Mouse (Mus musculus) brain, embryonic 18.5 days (tissue): ENCODE measurements around the gene Olfr1499.
"Not testable (repeated sequence)": the region's sequence is repeated elsewhere in the genome, so short reads cannot be mapped to it uniquely, and the experiment has no call there.

Source experiments
- DNase-seq: peaks from one replicate; pipeline ENCODE4 v3.0.0-alpha.2; 2012; ENCODE audit warnings: low read depth, low spot score

Gene Olfr1499

DNA sequence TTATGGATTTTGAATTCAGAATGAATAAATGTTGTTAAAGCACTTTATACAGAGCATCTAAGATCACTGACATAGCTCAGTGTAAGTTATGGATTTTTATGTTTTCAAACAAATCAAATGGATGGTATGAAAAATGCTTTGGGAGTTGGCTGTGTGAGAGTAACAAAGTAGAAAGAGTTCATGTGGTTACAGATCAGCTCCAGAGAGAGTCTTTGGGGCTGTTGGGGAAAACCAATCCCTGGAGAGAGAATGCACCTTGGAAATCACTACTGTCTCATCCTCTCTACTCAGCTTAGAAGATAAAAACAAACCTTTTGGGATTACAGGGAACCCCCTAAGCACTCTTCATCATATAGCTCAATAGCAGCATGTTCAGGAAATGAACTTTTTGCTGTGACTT, at the start of gene Olfr1499:
Gene Olfr1499 (minus strand): TSS at position 101 of the 400 bp plus-strand sequence.
- no peak for DNase-seq

DNA sequence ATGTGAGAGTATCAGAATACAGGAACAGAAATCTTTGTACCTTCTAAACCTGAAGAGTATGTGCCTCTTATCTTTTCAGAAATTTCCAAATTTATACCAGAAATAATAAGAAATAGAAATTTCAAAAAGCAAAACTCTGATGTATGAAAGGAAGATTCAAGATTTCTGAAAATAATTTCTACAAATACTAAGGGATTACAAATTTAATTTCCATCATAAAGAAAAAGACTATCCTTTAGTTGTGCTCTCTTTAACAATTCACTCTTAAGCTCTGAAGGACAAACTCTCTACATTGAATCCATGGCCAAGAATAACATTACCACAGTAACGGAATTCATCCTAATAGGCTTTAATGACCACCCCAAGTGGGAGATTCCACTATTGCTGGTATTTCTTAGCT, 42.2 kb upstream of the Olfr1499 start, which contains the start of gene Olfr1502:
Gene Olfr1502 (plus strand): TSS at position 301 of the 400 bp plus-strand sequence.
- DNase-seq: no peak

DNA sequence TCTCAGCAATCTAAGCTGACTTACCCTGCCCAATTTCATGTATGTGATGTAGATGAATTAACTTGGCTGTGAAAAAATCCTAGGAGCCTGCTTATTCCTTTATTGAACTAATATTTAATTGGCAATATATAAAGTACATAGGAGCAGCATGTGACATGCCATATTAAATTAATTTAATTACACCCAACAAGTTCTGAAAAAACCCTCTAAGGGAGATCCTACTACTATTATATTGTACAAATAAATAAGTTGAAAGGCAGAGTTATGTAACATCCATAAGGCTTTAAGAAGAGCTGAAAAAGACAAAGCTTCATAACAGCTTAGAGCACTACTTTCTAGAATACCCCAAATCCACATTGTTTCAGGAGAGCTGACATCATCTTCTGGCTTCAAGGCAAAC, 31.3 kb upstream of the Olfr1499 start, which contains the start of gene Olfr1501:
Gene Olfr1501 (minus strand): TSS at position 101 of the 400 bp plus-strand sequence.
- DNase-seq: not testable (repeated sequence)

DNA sequence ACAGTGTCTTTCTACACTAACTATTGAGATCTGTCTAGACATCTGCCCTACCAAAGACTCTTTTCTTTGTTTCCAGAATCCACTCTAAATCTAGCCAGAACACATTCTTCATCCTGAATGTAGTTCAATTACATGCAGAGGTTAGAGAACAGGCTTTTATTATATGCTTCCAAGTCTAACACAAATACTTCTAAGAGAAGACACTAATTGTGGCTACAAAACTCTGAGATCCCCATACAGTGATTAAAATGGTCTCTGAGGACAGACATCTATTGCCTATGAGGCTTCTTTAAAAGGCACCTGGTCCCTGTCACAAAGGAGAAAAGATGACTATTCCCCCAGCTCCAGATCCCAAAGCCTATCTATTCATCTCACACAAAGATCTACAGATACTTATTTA, 11.1 kb upstream of the Olfr1499 start, which contains the start of gene Olfr1500:
Gene Olfr1500 (minus strand): TSS at position 101 of the 400 bp plus-strand sequence.
- no peak for DNase-seq

DNA sequence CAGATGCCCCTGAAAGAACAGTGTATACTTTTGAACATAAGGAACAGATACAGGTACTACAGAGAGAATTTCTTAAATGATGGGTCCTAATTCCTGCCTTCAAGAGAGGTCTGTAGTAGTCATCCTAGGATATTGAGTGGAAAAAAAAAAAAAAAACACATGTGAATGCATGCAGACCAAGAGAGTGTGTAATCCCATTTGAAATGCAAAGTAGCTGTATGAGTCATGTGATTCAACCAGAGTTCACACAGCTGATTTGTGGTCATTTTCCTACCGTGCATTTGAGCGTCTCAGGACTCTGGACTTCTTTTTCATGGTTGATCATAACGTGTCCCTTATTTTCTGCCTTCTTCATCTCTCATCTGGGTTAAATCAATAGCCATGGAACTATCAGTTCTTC, 9.2 kb upstream of the Olfr1499 start:
- no peak for DNase-seq

DNA sequence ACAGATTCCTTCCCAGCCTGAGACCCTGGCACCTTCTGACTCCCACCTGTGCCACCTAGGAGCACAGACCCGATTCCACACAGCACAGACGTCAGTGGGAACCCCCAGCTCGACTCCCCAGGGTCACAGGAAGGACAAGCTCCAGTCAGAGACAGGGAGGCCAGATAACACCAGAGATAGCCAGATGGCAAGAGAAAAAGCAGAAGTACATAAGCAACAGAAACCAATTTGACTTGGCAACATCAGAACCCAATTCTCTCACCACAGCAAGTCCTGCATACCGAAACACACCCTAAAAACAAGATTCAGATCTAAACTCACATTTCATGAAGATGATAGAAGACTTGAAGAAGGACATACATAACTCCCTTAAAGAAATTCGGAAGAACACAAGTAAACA, 1.6 kb upstream of the Olfr1499 start:
- DNase-seq: no peak

DNA sequence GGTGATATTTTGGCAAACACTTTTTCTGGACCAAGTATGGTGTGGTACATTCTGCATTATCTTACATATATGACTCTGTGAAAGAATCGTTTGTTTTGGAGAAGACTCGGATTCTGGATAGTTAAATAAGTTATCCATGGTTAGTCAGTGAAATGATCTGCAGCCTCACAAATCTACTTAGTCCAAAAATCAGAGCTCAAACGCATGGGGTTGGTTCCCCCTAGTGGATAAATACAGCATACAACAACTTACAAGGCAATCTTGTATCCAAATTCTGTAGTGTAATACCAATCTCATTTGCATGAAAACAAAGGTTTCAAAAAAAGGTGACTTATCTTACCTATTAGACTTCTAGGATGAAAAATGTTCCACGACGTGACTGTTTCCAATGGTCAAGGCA, 420 bp downstream of the Olfr1499 start:
- DNase-seq: no peak

DNA sequence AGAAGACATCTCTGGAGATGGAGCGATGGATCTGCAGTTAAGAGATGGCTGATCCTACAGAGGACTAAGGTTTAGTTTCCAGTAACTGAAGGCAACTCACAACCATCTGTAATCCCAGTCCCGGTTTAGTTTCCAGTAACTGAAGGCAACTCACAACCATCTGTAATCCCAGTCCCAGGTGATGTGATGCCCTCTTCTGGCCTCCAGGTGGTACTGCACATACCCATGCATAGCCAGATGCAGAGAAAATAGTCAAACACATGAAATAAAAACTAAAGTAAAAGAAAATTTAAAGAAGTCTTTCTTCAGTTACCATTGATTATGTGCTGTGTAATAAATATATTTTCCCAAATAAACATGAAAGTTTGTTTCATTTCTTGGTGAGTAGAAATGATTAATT, 6.4 kb downstream of the Olfr1499 start:
- DNase-seq: no peak

DNA sequence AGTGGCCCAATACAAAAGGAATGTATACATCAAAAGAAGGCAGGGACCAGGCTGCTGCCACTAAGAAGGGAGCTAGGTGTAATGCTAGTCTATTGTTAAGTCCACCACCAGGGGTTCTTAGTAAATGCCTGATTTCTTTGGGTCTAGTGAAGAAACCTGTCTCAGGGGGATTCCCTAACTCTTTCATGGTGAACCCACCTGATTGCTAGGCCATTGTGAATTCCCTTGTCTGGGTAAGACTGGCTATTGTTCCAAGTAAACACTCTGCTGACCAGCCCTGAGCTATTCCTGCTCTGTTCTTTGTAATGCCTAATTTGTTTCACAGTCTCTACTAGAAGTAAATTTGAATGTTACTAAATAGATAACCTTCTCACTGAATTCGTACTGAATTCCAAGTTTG, 13.8 kb downstream of the Olfr1499 start:
- DNase-seq: not testable (repeated sequence)

DNA sequence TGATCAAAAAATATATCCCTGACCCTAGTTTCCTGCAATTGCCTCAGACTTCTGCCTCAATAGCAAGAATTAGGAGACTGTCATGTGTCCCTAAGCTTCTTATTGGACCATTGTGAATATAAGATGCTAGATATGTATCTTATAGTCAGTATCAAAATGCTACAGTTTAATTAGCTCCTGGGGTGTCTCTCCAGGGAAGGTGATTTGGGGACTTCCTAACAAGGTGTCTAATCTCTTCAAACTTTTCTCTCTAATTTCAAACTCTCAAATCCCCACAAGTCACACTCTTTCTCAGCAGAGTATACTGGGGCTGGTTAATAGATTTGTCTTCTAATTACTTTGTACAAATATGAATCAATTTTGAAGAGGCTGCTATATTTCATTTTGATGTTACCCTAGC, 21.1 kb downstream of the Olfr1499 start, which contains the start of gene Olfr1497:
Gene Olfr1497 (minus strand): TSS at position 101 of the 400 bp plus-strand sequence.
- no peak for DNase-seq

DNA sequence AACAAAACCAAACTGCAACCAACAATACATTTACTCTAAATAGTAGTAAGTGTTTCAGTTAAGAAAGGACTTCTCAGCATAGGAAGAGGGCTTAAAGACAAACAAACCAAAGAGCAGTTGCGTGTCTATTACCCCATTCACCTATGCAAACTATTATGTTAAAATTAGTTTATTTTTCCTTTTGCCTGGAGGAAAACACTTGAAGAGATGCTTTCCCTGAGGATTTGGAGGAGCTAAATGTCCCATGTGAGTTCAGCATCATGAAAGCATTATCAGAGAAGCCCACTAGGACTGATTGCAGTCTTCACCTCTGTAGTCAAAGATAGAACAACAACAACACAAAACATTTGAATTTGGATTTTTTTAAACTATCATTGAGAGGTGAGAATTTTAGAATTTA, 41.7 kb downstream of the Olfr1499 start, which contains the start of gene Olfr1496:
Gene Olfr1496 (plus strand): TSS at position 301 of the 400 bp plus-strand sequence.
- no peak for DNase-seq

DNA sequence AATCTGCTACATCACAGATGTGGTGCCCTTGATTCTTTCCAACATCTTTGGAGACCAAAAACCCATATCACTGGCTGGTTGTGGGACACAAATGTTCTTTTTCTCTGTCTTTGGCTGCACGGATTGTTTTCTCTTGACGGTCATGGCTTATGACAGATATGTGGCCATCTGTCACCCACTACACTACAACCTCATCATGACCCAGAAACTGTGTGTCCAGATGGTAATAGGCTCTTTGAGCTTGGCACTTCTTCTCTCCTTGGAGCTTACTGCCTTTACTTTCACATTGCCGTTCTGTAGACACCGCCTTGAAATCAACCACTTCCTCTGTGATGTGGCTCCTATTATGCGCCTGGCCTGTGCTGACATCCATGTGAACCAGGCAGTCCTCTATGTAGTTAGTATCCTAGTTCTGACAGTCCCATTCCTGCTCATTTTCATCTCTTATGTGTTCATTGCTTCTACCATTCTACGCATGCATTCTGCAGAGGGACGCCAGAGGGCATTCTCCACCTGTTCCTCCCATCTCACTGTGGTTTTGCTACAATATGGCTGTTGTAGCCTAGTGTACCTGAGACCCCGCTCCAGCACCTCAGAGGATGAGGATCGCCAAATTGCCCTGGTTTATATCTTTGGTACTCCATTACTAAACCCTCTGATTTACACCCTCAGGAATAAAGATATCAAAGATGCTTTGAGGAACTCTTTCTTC, 50.5 kb downstream of the Olfr1499 start:
- no peak for DNase-seq

DNA sequence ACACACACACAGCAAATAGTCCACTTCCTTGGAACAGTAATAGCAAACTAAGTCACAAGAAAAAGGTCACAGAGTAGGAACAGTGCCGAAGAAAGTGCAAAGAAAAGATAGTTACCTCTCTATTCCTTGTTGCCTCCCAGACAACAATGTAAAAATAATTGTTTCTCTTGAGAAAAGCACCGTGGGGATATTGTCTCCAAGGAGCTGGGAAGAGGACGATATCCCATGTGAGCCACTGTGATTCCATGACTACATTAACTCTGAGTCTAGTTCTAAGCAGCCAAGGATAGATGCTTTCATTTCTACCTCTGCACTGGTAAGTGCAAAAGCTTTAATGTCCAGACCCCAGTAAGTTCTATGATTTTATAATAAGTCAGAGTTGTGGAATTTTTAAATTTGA, 54.9 kb downstream of the Olfr1499 start, which contains the start of gene Olfr1495:
Gene Olfr1495 (plus strand): TSS at position 301 of the 400 bp plus-strand sequence.
- DNase-seq: no peak
